Mouse (Mus musculus) forebrain, embryonic 14.5 days (tissue): ENCODE measurements at regions not wholly inside any gene's neighbourhood (a gene's known extent, or its start where the extent isn't known, plus 50 kb on each side); places are given as distances from the start of the nearest gene placed in this dataset.

Source experiments
- ATAC-seq: fragments of 200-750 bp; cut with Nextera tagmentation; 2 replicates; pipeline ENCODE4 v1.8.0; 2017; ENCODE audit warnings: mild to moderate bottlenecking, moderate library complexity
- DNase-seq: peaks from one replicate; pipeline ENCODE4 v3.0.0-alpha.2; 2015; ENCODE audit warnings: low spot score
- H3K27ac ChIP-seq: fragments of 300-500 bp; sonication (generic); 2 replicates; pipeline ENCODE4 v1.5.1; 2014; ENCODE audit warnings: low read depth, mild to moderate bottlenecking, control low read depth, low read length, moderate library complexity
- H3K27me3 ChIP-seq: fragments of 300-500 bp; sonication (generic); replicated peaks from 2 replicates; pipeline ENCODE4 v1.6.1; 2014; ENCODE audit warnings: low read length, control low read depth, mixed read lengths; ENCODE audit not compliant: control insufficient read depth, insufficient read depth
- H3K36me3 ChIP-seq: fragments of 300-500 bp; sonication (generic); 2 replicates; pipeline ENCODE4 v1.6.1; 2014; ENCODE audit warnings: low read length, control low read depth; ENCODE audit not compliant: control insufficient read depth, insufficient read depth
- H3K4me1 ChIP-seq: fragments of 300-500 bp; sonication (generic); 2 replicates; pipeline ENCODE4 v1.6.1; 2014; ENCODE audit warnings: antibody characterized with exemption, low read length, control low read depth; ENCODE audit not compliant: control insufficient read depth, insufficient read depth
- H3K4me2 ChIP-seq: fragments of 300-500 bp; sonication (generic); 2 replicates; pipeline ENCODE4 v1.6.1; 2014; ENCODE audit warnings: mild to moderate bottlenecking, control low read depth, low read length
- H3K4me3 ChIP-seq: fragments of 300-500 bp; sonication (generic); 2 replicates; pipeline ENCODE4 v1.5.1; 2014; ENCODE audit warnings: low read depth, low read length, control low read depth
- H3K9ac ChIP-seq: fragments of 300-500 bp; sonication (generic); 2 replicates; pipeline ENCODE4 v1.6.1; 2014; ENCODE audit warnings: mild to moderate bottlenecking, low read length, control low read depth, moderate library complexity
- H3K9me3 ChIP-seq: fragments of 300-500 bp; sonication (generic); replicated peaks from 2 replicates; pipeline ENCODE4 v1.6.1; 2016; ENCODE audit warnings: low read length, control low read depth, mixed read lengths; ENCODE audit not compliant: control insufficient read depth
- WGBS: fragments of 180-500 bp; shearing (Covaris S2); extraction: QIAGEN DNeasy Blood & Tissue Kit; methylation state at CpG from one replicate; pipeline ENCODE4 v1.1.7; 2014; 5-methylcytosine and 5-hydroxymethylcytosine counted together

DNA sequence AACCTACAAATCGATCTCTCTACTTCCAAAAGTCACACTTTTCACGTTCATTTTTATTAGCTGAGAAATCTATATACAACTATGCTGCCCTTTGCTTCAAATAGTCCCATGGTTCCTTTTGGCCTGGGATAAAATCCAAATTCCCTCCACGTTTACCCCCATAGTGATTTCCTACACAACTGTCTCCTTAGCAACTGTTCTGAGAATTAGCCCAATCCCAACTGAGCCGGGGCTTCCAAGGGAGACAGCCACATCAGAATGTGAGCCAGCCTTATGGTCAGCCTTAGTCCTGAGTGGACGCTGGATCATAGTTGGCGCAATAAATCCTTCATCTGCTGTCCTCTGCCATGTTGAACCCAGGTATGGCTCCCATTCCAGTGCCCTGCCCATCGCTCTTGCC, 77.3 kb downstream of the Sox9 start:
- 0 out of 2 replicates have a peak, but pooled peaks cover 5% of the 10 kb centered on the region for H3K9me3 ChIP-seq
- no peak overlapping the region; the same call in 1 of the 2 replicates for H3K9ac ChIP-seq
- ATAC-seq = no peak
- H3K4me1 ChIP-seq = peaks cover 13% of the 10 kb centered on the region
- no peaks in the 10 kb centered on the region for H3K36me3 ChIP-seq
- no peak overlapping the region for H3K4me2 ChIP-seq
- H3K4me3 ChIP-seq = no peak overlapping the region
- H3K27ac ChIP-seq = no peak overlapping the region
- H3K27me3 ChIP-seq = no peaks in the 10 kb centered on the region
- peak; percentile 23 for DNase-seq
- 82% methylated on average over 7 of the region's 7 CpGs for WGBS

DNA sequence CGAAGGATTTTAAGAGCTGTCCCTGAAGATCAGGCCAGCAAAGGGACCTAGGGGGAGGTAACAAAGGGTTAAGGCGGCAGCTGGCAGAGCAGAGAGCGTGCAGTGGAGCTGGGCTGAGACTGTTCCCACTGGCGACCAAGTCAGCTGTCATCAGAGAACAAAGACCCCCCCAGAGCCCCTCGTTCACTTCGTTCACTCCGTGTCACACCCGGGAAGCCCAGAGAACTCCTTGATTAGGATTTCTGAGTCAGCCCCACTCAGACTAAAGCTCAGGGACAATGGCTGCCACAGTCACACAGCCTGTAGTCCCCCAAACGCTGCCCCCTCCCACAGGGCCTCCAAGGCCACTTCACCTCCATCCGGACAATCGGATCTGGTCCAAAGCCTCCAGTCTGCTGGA, 78.8 kb downstream of the Sox9 start:
- H3K4me3 ChIP-seq = no peak overlapping the region
- 0 out of 2 replicates have a peak, but pooled peaks cover 5% of the 10 kb centered on the region for H3K9me3 ChIP-seq
- ATAC-seq = peak; percentile 93
- H3K36me3 ChIP-seq = no peaks in the 10 kb centered on the region
- no peaks in the 10 kb centered on the region for H3K27me3 ChIP-seq
- no peak overlapping the region for H3K9ac ChIP-seq
- peak overlapping the region; percentile 2; the same call in 1 of the 2 replicates for H3K4me2 ChIP-seq
- DNase-seq = peak; percentile 75
- WGBS = 8% methylated on average over 11 of the region's 11 CpGs
- H3K4me1 ChIP-seq = peaks cover 13% of the 10 kb centered on the region
- peak overlapping the region; percentile 21; the same call in 1 of the 2 replicates for H3K27ac ChIP-seq

DNA sequence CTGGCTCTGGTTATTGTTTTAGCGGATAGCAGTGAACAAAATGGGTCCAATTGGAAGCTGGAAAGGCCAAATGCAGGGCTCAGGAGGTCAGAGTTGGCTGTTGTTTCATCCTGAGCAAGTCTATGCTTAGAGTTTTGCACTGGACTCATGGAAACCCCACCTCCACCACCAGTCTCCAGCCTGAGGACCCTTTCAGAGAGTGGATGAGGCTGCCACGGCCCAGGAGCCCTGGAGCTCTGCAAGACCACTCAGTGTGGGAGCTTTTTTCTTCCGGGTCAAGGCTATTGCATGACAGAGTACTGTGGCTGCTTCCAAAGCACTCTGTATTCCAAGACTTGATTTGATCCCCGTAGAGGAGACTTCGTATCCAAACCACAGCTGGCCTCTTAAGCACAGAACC, 79.2 kb downstream of the Sox9 start:
- H3K4me3 ChIP-seq = no peak overlapping the region
- H3K4me1 ChIP-seq = peaks cover 13% of the 10 kb centered on the region
- 64% methylated on average over 5 of the region's 5 CpGs for WGBS
- DNase-seq = no peak
- no peaks in the 10 kb centered on the region for H3K27me3 ChIP-seq
- H3K9ac ChIP-seq = no peak overlapping the region
- no peak for ATAC-seq
- peak overlapping the region; percentile 15; the same call in 1 of the 2 replicates for H3K27ac ChIP-seq
- 0 out of 2 replicates have a peak overlapping the region, but pooled peaks have one; percentile 2 for H3K4me2 ChIP-seq
- H3K36me3 ChIP-seq = no peaks in the 10 kb centered on the region
- H3K9me3 ChIP-seq = 0 out of 2 replicates have a peak, but pooled peaks cover 5% of the 10 kb centered on the region

DNA sequence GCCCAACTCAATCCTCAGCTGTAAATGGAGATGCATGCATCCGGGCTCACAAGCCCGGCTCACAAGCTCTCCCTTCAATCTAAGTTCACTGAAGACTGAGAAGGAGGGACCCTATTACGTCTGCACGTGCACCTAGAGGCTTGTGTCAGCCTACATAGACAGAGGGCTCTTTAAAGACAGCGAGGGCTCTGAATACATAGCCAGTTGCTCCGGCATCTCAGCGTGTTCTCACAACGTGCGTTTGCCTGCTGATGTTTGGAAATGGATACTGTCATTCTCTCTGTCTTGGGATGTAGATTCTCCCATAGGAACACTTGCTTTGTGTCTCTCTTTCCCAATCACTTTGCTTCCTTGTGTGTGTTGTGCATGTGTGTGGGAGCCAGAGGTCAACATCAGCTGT, 83.8 kb downstream of the Sox9 start:
- 88% methylated on average over 9 of the region's 9 CpGs for WGBS
- no peak for DNase-seq
- peaks cover 21% of the 10 kb centered on the region for H3K4me1 ChIP-seq

DNA sequence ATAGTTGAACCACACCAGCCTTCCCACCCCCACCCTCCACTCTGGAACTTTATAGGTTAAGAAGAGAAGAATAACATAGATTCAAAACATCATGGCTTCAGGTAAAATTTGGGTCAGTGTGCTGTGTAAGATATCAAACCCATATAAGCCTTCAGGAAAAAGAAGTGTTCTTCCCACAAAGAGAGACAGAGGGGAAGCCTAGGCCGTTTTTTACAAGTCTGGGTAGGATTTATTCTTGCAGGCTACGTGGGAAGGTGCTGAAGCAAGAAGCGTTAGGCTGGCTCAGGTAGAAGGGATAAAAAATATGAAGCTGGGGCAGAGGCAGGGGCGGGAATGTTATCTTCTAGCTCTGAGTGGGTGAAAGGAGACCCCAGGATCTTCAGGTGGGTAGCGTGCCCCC, 87.5 kb downstream of the Sox9 start:
- DNase-seq = no peak
- Histone ChIP-seq H3K36me3 (no peaks in the 10 kb centered on the region), H3K4me1 (peaks cover 41% of the 10 kb centered on the region), H3K4me2 (peak overlapping the region; percentile 49; the same call in 1 of the 2 replicates), H3K27me3 (no peaks in the 10 kb centered on the region), H3K9me3 (no peaks in the 10 kb centered on the region), H3K9ac (peak overlapping the region; percentile 53; the same call in 1 of the 2 replicates), H3K27ac (peak overlapping the region; percentile 77), H3K4me3 (no peak overlapping the region)
- no peak for ATAC-seq
- 13% methylated on average over 5 of the region's 5 CpGs for WGBS

More for the DNA sequence above, 83.8 kb downstream of the Sox9 start:
- Histone ChIP-seq H3K27me3 (no peaks in the 10 kb centered on the region), H3K27ac (no peak overlapping the region), H3K9ac (no peak overlapping the region), H3K4me3 (no peak overlapping the region), H3K4me2 (no peak overlapping the region), H3K9me3 (no peaks in the 10 kb centered on the region), H3K36me3 (no peaks in the 10 kb centered on the region)
- no peak for ATAC-seq

DNA sequence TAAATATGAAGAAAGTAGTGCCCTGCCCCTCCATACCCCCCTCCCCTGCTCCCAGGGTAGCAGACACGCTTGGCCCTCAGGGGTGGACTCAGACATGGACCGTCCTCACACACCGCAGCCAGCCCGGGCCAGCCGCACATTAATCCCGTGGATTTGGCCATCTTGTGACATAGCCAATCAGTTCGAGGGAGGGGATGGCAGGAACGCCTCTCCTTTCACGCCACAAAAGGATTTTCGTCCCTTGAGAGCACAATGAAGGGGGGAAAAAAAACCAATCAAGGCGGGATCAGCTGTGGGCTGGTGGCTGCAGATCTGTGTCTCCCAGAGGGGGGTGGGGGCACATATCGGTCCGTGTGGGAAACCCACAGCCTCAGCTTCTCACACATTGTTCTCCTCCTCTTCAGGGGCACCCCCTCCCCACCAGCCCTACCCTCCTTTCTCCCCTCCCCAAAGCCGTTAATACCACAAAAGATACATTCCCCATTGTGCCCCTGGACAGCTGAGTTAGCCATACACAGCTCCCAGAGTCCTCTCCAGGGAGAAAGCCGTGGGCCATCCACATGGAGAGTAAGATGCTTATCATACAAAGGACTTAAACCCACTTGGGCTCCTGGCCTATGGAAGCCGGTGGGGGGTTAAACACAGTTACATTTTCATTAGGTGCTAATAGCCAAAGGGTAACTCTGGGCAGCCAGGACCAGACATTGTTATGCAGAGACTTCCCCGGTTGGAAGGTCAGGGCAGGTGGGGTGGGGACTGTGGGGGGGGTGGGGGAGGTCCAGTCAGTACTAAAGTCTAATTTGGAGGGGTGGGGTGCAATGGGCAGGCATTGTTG, 88.4 kb downstream of the Sox9 start:
- Histone ChIP-seq H3K4me2 (peak overlapping the region; percentile 49), H3K27me3 (no peaks in the 10 kb centered on the region), H3K36me3 (no peaks in the 10 kb centered on the region), H3K27ac (peak overlapping the region; percentile 77), H3K9ac (peak overlapping the region; percentile 53), H3K4me3 (peak overlapping the region; percentile 4), H3K9me3 (no peaks in the 10 kb centered on the region), H3K4me1 (peaks cover 41% of the 10 kb centered on the region)
- peak; percentile 89 for ATAC-seq
- DNase-seq = peak; percentile 88
- under 1% methylated on average over 17 of the region's 17 CpGs for WGBS

DNA sequence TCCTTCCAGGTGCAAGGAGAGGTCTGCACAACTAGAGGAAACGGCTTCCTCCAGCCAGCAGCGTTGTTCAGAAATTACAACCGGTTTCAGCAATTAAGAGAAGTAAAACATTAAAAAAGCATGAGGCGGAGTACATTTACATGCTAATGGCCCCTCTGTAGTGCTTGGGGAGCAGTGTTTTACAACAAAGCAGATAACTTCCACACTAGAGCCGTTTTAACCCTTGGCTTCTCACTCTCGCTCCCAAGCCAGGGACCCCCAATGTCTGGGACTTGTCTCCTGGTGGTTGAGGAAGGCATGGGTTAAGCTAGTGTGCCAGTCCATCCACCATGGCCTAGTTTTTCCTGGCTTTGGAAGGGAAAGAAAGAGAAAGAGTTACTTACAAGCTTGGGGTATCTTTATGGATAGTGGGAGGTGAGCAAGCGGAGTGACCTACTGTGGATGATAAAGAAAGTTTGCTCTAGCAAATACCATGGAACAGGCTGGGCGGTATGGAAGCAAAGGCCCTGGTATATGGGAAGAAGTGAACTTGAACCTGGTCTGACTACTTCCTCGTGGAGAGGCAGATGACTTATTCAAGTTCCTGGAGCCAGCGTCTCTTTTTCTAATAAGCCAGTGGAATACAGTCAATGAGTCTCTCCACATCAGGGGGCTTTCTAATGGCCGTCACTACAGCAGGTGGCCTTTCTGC, 90.8 kb downstream of the Sox9 start:
- H3K4me2 ChIP-seq = peak overlapping the region; percentile 20; the same call in 1 of the 2 replicates
- no peak overlapping the region for H3K4me3 ChIP-seq
- no peaks in the 10 kb centered on the region for H3K27me3 ChIP-seq
- H3K9me3 ChIP-seq = no peaks in the 10 kb centered on the region
- peaks cover 41% of the 10 kb centered on the region for H3K4me1 ChIP-seq
- no peak overlapping the region for H3K9ac ChIP-seq
- peak overlapping the region; percentile 67 for H3K27ac ChIP-seq
- WGBS = 18% methylated on average over 11 of the region's 11 CpGs
- no peaks in the 10 kb centered on the region for H3K36me3 ChIP-seq
- peak; percentile 22; the same call in 1 of the 2 replicates for ATAC-seq
- peak; percentile 72 for DNase-seq

DNA sequence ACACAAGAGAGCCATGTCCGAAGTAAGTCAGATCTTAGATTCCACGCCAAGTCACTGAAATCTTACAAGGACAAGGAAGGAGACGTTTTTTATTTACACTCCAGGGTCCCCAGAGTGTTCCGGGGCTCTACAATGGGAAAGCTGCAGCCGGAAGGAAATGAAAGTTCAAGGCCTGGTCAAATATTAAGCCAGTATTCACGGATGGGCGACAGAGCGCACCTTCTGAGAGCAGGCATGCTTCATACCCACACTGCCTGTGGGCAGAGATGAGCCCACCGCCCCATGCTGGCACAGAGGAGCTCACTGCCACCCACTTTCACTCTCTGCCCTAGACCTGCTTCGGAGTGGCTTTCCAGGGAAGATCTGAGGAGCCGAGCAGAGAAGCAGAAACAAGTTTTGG, 92.2 kb downstream of the Sox9 start:
- H3K4me3 ChIP-seq = no peak overlapping the region
- 94% methylated on average over 11 of the region's 11 CpGs for WGBS
- no peaks in the 10 kb centered on the region for H3K36me3 ChIP-seq
- DNase-seq = no peak
- no peaks in the 10 kb centered on the region for H3K27me3 ChIP-seq
- no peaks in the 10 kb centered on the region for H3K9me3 ChIP-seq
- H3K27ac ChIP-seq = no peak overlapping the region
- no peak overlapping the region for H3K4me2 ChIP-seq
- peaks cover 41% of the 10 kb centered on the region for H3K4me1 ChIP-seq
- ATAC-seq = no peak
- H3K9ac ChIP-seq = no peak overlapping the region
